ENCODE assay signal across 19 mouse cellular contexts in the genomic region with DNA sequence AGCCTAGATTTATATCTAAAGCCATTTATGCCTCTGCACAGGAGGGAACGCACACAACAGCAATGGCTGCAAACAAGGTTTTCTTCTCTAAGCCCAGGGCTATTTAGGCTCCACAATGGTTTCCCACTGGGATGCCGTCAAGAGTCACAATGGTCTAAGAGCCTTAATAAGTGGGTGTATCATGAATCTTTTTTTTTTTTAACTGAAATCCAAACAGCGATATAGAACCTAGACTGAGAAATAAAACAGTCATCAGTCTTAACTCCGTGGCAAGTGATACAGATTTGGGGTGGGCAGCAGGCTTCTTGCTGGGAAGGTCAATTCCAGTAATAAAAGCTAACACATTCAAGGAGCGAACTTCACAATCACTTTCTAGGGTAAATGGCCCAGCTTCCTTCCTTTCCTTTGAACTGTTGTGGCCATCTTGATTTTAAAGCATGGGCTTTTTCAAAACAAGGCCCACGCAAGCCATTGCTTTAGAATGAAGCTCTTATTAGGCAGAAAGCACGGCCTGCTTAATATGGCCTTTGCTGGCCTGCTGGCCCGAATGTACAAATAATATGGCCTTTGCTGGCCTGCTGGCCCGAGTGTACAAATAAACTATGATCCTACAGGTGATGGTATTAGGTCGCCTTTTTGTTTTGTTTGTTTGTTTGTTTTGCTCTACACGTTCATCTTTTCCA. TPM values are rescaled to one million over a fixed set of nuclear protein-coding genes. Genes with fewer than 3 reads are reported as not detected.
A peak's percentile ranks its signal among the peaks of the same experiment; 100 is the strongest.
DNase-seq lines count a peak whose midpoint lies in the region; ATAC-seq and TF ChIP-seq lines count a peak whose summit lies in the region.
"Had no signal": no experiment of that assay in that cellular context is flagged by ENCODE, and none has a peak within 500 bp of the region (broad histone marks: within the 10 kb centered on the region; RNA-seq: fewer than 3 reads in every experiment).

No protein-coding gene starts in this region.

- H3K4me2 ChIP-seq in hindbrain, embryonic 11.5 days (replicated peaks; ENCODE audit: low read depth, low read length), result no peak overlapping the region
- H3K4me2 ChIP-seq in hindbrain, embryonic 16.5 days (ENCODE audit: low read length), result no peak overlapping the region
- no peak overlapping the region for H3K4me2 ChIP-seq in midbrain, embryonic 16.5 days (ENCODE audit: low read length)
- no peak overlapping the region for H3K4me2 ChIP-seq in intestine, postnatal 0 days (replicated peaks; ENCODE audit: low read depth)
- H3K4me2 ChIP-seq: forebrain, embryonic 13.5 days; heart, embryonic 13.5 days; intestine, embryonic 15.5 days; limb, embryonic 12.5 days; liver, embryonic 13.5 days; stomach, embryonic 15.5 days had no signal

- 38% methylated on average over 11 of the region's 11 CpGs for WGBS in hindbrain, embryonic 11.5 days
- 30% methylated on average over 11 of the region's 11 CpGs for WGBS in hindbrain, embryonic 16.5 days
- 29% methylated on average over 11 of the region's 11 CpGs for WGBS in midbrain, embryonic 16.5 days
- 81% methylated on average over 11 of the region's 11 CpGs for WGBS in intestine, postnatal 0 days

- ATAC-seq in hindbrain, embryonic 11.5 days (ENCODE audit: low FRiP score), result peak; percentile 74
- no peak for ATAC-seq in hindbrain, embryonic 16.5 days
- peak; percentile 28; the same call in 1 of the 2 replicates for ATAC-seq in midbrain, embryonic 16.5 days
- ATAC-seq in intestine, postnatal 0 days, result no peak
- ATAC-seq: forebrain, embryonic 13.5 days; intestine, embryonic 15.5 days had no signal

- no peak for TF ChIP-seq CTCF in intestine, postnatal 0 days (IDR thresholded peaks at IDR 0.05; ENCODE audit: low read depth)

- H3K27me3 ChIP-seq in hindbrain, embryonic 11.5 days (ENCODE audit: control insufficient read depth, insufficient read depth, low read length), result no peaks in the 10 kb centered on the region
- no peaks in the 10 kb centered on the region; the same call in 1 of the 2 replicates for H3K27me3 ChIP-seq in hindbrain, embryonic 16.5 days (replicated peaks; ENCODE audit: control insufficient read depth, insufficient read depth, low read length)
- H3K27me3 ChIP-seq in midbrain, embryonic 16.5 days (ENCODE audit: control insufficient read depth, insufficient read depth, low read depth, low read length), result no peaks in the 10 kb centered on the region
- H3K27me3 ChIP-seq in intestine, postnatal 0 days (replicated peaks; ENCODE audit: control insufficient read depth, insufficient read depth, low read length), result no peaks in the 10 kb centered on the region
- H3K27me3 ChIP-seq: heart, embryonic 13.5 days; intestine, embryonic 15.5 days; limb, embryonic 12.5 days; liver, embryonic 13.5 days; stomach, embryonic 15.5 days had no signal

- H3K27ac ChIP-seq in hindbrain, embryonic 11.5 days (ENCODE audit: low read depth, low read length), result no peak overlapping the region
- no peak overlapping the region for H3K27ac ChIP-seq in hindbrain, embryonic 16.5 days (ENCODE audit: low read depth, low read length)
- no peak overlapping the region for H3K27ac ChIP-seq in midbrain, embryonic 16.5 days (ENCODE audit: low read length)
- H3K27ac ChIP-seq in intestine, postnatal 0 days (ENCODE audit: low read depth, low read length), result no peak overlapping the region
- H3K27ac ChIP-seq: forebrain, embryonic 13.5 days; heart, embryonic 13.5 days; intestine, embryonic 15.5 days; limb, embryonic 12.5 days; liver, embryonic 13.5 days; stomach, embryonic 15.5 days had no signal

- peak; percentile 42 for DNase-seq in hindbrain, embryonic 11.5 days (ENCODE audit: low spot score)
- peak; percentile 20 for DNase-seq in ZHBTc4 (ENCODE audit: low read depth, low spot score)
- DNase-seq in embryo, embryonic 9.5 days (ENCODE audit: extremely low spot score), result peak; percentile 11
- no peak for DNase-seq in right cerebral cortex, postnatal 14 days
- DNase-seq: adrenal gland, adult 2 months; cerebellum, adult 18-20 months; gastrocnemius, postnatal 36 days; heart, postnatal 36 days; liver, embryonic 13.5 days; spleen, adult 18-20 months had no signal

- no peaks in the 10 kb centered on the region for H3K9me3 ChIP-seq in hindbrain, embryonic 11.5 days (ENCODE audit: control insufficient read depth, low read length)
- H3K9me3 ChIP-seq in hindbrain, embryonic 16.5 days (ENCODE audit: control insufficient read depth, low read length), result no peaks in the 10 kb centered on the region
- H3K9me3 ChIP-seq in midbrain, embryonic 16.5 days (replicated peaks; ENCODE audit: control insufficient read depth, low read length, poor library complexity, severe bottlenecking), result no peaks in the 10 kb centered on the region
- no peaks in the 10 kb centered on the region for H3K9me3 ChIP-seq in intestine, postnatal 0 days (ENCODE audit: control insufficient read depth)
- H3K9me3 ChIP-seq: forebrain, embryonic 13.5 days; G1E; heart, embryonic 13.5 days; intestine, embryonic 15.5 days; limb, embryonic 12.5 days; liver, embryonic 13.5 days; stomach, embryonic 15.5 days had no signal

- no peaks in the 10 kb centered on the region for H3K36me3 ChIP-seq in hindbrain, embryonic 11.5 days (ENCODE audit: control insufficient read depth, insufficient read depth, low read length)
- no peaks in the 10 kb centered on the region for H3K36me3 ChIP-seq in hindbrain, embryonic 16.5 days (ENCODE audit: control insufficient read depth, insufficient read depth, low read length)
- no peaks in the 10 kb centered on the region for H3K36me3 ChIP-seq in midbrain, embryonic 16.5 days (ENCODE audit: control insufficient read depth, insufficient read depth, low read length)
- H3K36me3 ChIP-seq in intestine, postnatal 0 days (ENCODE audit: control insufficient read depth, insufficient read depth), result no peaks in the 10 kb centered on the region
- H3K36me3 ChIP-seq: heart, embryonic 13.5 days; intestine, embryonic 15.5 days; liver, embryonic 13.5 days; stomach, embryonic 15.5 days had no signal

- H3K4me3 ChIP-seq in hindbrain, embryonic 11.5 days (ENCODE audit: low read depth, low read length), result no peak overlapping the region
- no peak overlapping the region for H3K4me3 ChIP-seq in hindbrain, embryonic 16.5 days (ENCODE audit: low read length)
- H3K4me3 ChIP-seq in midbrain, embryonic 16.5 days (ENCODE audit: low read depth, low read length), result no peak overlapping the region
- no peak overlapping the region for H3K4me3 ChIP-seq in intestine, postnatal 0 days (ENCODE audit: low read depth, low read length)
- H3K4me3 ChIP-seq: forebrain, embryonic 13.5 days; heart, embryonic 13.5 days; intestine, embryonic 15.5 days; limb, embryonic 12.5 days; liver, embryonic 13.5 days; stomach, embryonic 15.5 days had no signal

- H3K4me1 ChIP-seq in hindbrain, embryonic 11.5 days (replicated peaks; ENCODE audit: control insufficient read depth, insufficient read depth, low read length), result no peaks in the 10 kb centered on the region
- no peaks in the 10 kb centered on the region for H3K4me1 ChIP-seq in hindbrain, embryonic 16.5 days (ENCODE audit: control insufficient read depth, insufficient read depth, low read depth, low read length)
- H3K4me1 ChIP-seq in midbrain, embryonic 16.5 days (ENCODE audit: control insufficient read depth, insufficient read depth, low read length), result peaks cover 2% of the 10 kb centered on the region; the same call in 1 of the 2 replicates
- no peaks in the 10 kb centered on the region for H3K4me1 ChIP-seq in intestine, postnatal 0 days (replicated peaks; ENCODE audit: control insufficient read depth, insufficient read depth, low read length)
- H3K4me1 ChIP-seq: heart, embryonic 13.5 days; intestine, embryonic 15.5 days; limb, embryonic 12.5 days; liver, embryonic 13.5 days; stomach, embryonic 15.5 days had no signal

- H3K9ac ChIP-seq in hindbrain, embryonic 11.5 days (ENCODE audit: low read depth, low read length), result no peak overlapping the region
- H3K9ac ChIP-seq in hindbrain, embryonic 16.5 days (ENCODE audit: low read depth, low read length), result no peak overlapping the region
- H3K9ac ChIP-seq in midbrain, embryonic 16.5 days (ENCODE audit: low read depth, low read length), result no peak overlapping the region
- H3K9ac ChIP-seq in intestine, postnatal 0 days (ENCODE audit: low read depth, low read length), result no peak overlapping the region
- H3K9ac ChIP-seq: forebrain, embryonic 13.5 days; heart, embryonic 13.5 days; intestine, embryonic 15.5 days; limb, embryonic 12.5 days; liver, embryonic 13.5 days; stomach, embryonic 15.5 days had no signal

RNA-seq across cellular contexts. Expression of gene Ly75, which starts 39.4 kb away (rescaled TPM):
- polyA plus RNA-seq in hindbrain, embryonic 11.5 days (2014; fragmentation: Nextera tagmentation; extraction: Ambion mirVana), result 2.3 and 2.9 TPM in 2 replicates
- 1.6 and 1.9 TPM in 2 replicates for polyA plus RNA-seq in hindbrain, embryonic 16.5 days (2015; fragmentation: Nextera tagmentation; extraction: Ambion mirVana)
- 1.6 TPM in 2 replicates for polyA plus RNA-seq in midbrain, embryonic 16.5 days (2015; fragmentation: Nextera tagmentation; extraction: Ambion mirVana)
- 2.2 and 2.9 TPM in 2 replicates for polyA plus RNA-seq in intestine, postnatal 0 days (2015; fragmentation: Nextera tagmentation; extraction: Ambion mirVana)

RNA-seq across cellular contexts. Expression of gene Cd302, which starts 59.5 kb away (rescaled TPM):
- polyA plus RNA-seq in hindbrain, embryonic 11.5 days (2014; fragmentation: Nextera tagmentation; extraction: Ambion mirVana), result 20.0 and 21.2 TPM in 2 replicates
- polyA plus RNA-seq in hindbrain, embryonic 16.5 days (2015; fragmentation: Nextera tagmentation; extraction: Ambion mirVana), result 14.8 and 18.8 TPM in 2 replicates
- 11.2 and 12.3 TPM in 2 replicates for polyA plus RNA-seq in midbrain, embryonic 16.5 days (2015; fragmentation: Nextera tagmentation; extraction: Ambion mirVana)
- polyA plus RNA-seq in intestine, postnatal 0 days (2015; fragmentation: Nextera tagmentation; extraction: Ambion mirVana), result 56.6 and 58.5 TPM in 2 replicates
- polyA plus RNA-seq: G1E had no signal

Comparison
In these comparisons a context has a peak if more than half of its experiments do, and no peak if none do; other contexts are left out.
1. ATAC-seq: peak in hindbrain, embryonic 11.5 days (single experiment) and midbrain, embryonic 16.5 days (single experiment); none in hindbrain, embryonic 16.5 days (single experiment) and intestine, postnatal 0 days (single experiment).